Mouse (Mus musculus): Measurements from ENCODE around the gene Mau2.
"Not testable (repeated sequence)": the region's sequence is repeated elsewhere in the genome, so short reads cannot be mapped to it uniquely, and the experiment has no call there.

DNA sequence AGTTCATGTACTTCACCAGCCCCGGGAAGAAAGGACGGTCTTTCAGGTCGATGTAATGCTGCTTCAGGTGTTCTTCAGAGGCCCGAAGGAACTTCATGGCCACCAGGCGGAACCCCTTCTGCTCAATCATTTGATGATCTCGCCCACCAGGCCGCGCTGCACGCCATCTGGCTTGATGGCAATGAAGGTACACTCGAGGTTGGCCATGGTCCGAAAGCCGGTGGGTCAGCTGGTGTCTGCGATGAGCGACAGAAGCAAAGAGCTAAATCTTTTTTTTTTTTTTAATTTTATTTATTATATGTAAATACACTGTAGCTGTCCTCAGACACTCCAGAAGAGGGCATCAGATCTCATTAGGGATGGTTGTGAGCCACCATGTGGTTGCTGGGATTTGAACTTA lies 31.7 kb downstream of the Mau2 start:
- TF ChIP-seq POLR2A (IDR thresholded peaks at IDR 0.05; ENCODE audit: insufficient read depth, low read length); CTCF (IDR thresholded peaks at IDR 0.05; ENCODE audit: low read depth, low read length); EP300 (IDR thresholded peaks at IDR 0.05; ENCODE audit: insufficient read depth, low read depth, low read length): not testable (repeated sequence)

Measured in ES-Bruce4 (cell line).